Mouse (Mus musculus) lung, embryonic 16.5 days (tissue): ENCODE measurements around the gene Zfp598. TPM values are rescaled to one million over a fixed set of nuclear protein-coding genes. Genes with fewer than 3 reads are reported as not detected.

Source experiments
- ATAC-seq: fragments of 200-750 bp; cut with Nextera tagmentation; 2 replicates; pipeline ENCODE4 v1.8.0; 2017; ENCODE audit warnings: low read depth, mild to moderate bottlenecking, moderate library complexity
- H3K27ac ChIP-seq: fragments of 300-500 bp; sonication (generic); 2 replicates; pipeline ENCODE4 v1.5.1; 2014; ENCODE audit warnings: mild to moderate bottlenecking, control low read depth, low read length
- H3K27me3 ChIP-seq: fragments of 300-500 bp; sonication (generic); 2 replicates; pipeline ENCODE4 v1.6.1; 2014; ENCODE audit warnings: low read depth, low read length, mixed read lengths; ENCODE audit not compliant: control insufficient read depth, insufficient read depth
- H3K36me3 ChIP-seq: fragments of 300-500 bp; sonication (generic); 2 replicates; pipeline ENCODE4 v1.6.1; 2014; ENCODE audit warnings: low read length; ENCODE audit not compliant: control insufficient read depth, insufficient read depth
- H3K4me1 ChIP-seq: fragments of 300-500 bp; sonication (generic); replicated peaks from 2 replicates; pipeline ENCODE4 v1.6.1; 2014; ENCODE audit warnings: low read length, mixed read lengths; ENCODE audit not compliant: control insufficient read depth, insufficient read depth
- H3K4me2 ChIP-seq: fragments of 300-500 bp; sonication (generic); 2 replicates; pipeline ENCODE4 v1.6.1; 2014; ENCODE audit warnings: low read depth, low read length, control low read depth
- H3K4me3 ChIP-seq: fragments of 300-500 bp; sonication (generic); 2 replicates; pipeline ENCODE4 v1.5.1; 2014; ENCODE audit warnings: mild to moderate bottlenecking, low read length, control low read depth
- H3K9ac ChIP-seq: fragments of 300-500 bp; sonication (generic); 2 replicates; pipeline ENCODE4 v1.6.1; 2014; ENCODE audit warnings: low read length, control low read depth
- H3K9me3 ChIP-seq: fragments of 300-500 bp; sonication (generic); 2 replicates; pipeline ENCODE4 v1.6.1; 2016; ENCODE audit warnings: low read length; ENCODE audit not compliant: control insufficient read depth
- WGBS: fragments of 180-500 bp; shearing (Covaris S2); extraction: QIAGEN DNeasy Blood & Tissue Kit; methylation state at CpG from one replicate; pipeline ENCODE4 v1.1.7; 2014; 5-methylcytosine and 5-hydroxymethylcytosine counted together
- polyA plus RNA-seq: library from polyadenylated mRNA; unstranded; fragments of >200 nt; fragmentation: Nextera tagmentation; extraction: Ambion mirVana; gene quantifications from 2 replicates; pipeline ENCODE4 v1.2.1, GENCODE M21; 2015

Zfp598 gene
- polyA plus RNA-seq, 1 experiment from 2014 or later, result 18.1 TPM

- ATAC-seq, result no peak; the same call in 1 of the 2 replicates
- WGBS, result 6% methylated on average over 47 of the region's 51 CpGs
- H3K27ac ChIP-seq, result peak overlapping the region; percentile 89
- peak overlapping the region; percentile 89 for H3K4me3 ChIP-seq
- H3K36me3 ChIP-seq, result peaks cover 9% of the 10 kb centered on the region; the same call in 1 of the 2 replicates
- peak overlapping the region; percentile 92 for H3K9ac ChIP-seq
- H3K4me1 ChIP-seq, result peaks cover 22% of the 10 kb centered on the region
- peaks cover 3% of the 10 kb centered on the region for H3K27me3 ChIP-seq
- H3K9me3 ChIP-seq, result no peaks in the 10 kb centered on the region
- peak overlapping the region; percentile 88 for H3K4me2 ChIP-seq
Observed at GRCm38 (mm10) chr17:24695326-24696010, 26.0 kb downstream of the Zfp598 start.

GRCm38 (mm10) chr17:24696011-24696697, 26.7 kb downstream of the Zfp598 start, which contains the start of the genes Gfer and Noxo1:
Gene Gfer (minus strand): TSS chr17:24696156.
Gene Noxo1 (plus strand): TSS chr17:24696234.
- H3K36me3 ChIP-seq, result peaks cover 14% of the 10 kb centered on the region
- peak within 1 kb of the TSS; percentile 92 for H3K9ac ChIP-seq

GRCm38 (mm10) chr17:24697985-24698384, 28.5 kb downstream of the Zfp598 start:
- Histone ChIP-seq H3K4me1 (peaks cover 22% of the 10 kb centered on the region), H3K4me3 (no peak overlapping the region), H3K4me2 (peak overlapping the region; percentile 33; the same call in 1 of the 2 replicates), H3K27ac (peak overlapping the region; percentile 47), H3K27me3 (no peaks in the 10 kb centered on the region), H3K9me3 (no peaks in the 10 kb centered on the region), H3K9ac (no peak overlapping the region), H3K36me3 (peaks cover 20% of the 10 kb centered on the region)
- WGBS, result 16% methylated on average over 5 of the region's 5 CpGs
- no peak for ATAC-seq

More at GRCm38 (mm10) chr17:24696011-24696697, 26.7 kb downstream of the Zfp598 start, which contains the start of the genes Gfer and Noxo1:
- Histone ChIP-seq H3K4me1 (peaks cover 22% of the 10 kb centered on the region), H3K4me2 (peak within 1 kb of the TSS; percentile 88), H3K27me3 (no peaks in the 10 kb centered on the region), H3K9me3 (no peaks in the 10 kb centered on the region), H3K4me3 (peak within 1 kb of the TSS; percentile 89), H3K27ac (peak within 1 kb of the TSS; percentile 89)
- ATAC-seq, result peak; percentile 95
- WGBS, result under 1% methylated on average over 51 of the region's 76 CpGs

- 57% methylated on average over 9 of the region's 9 CpGs for WGBS
- Histone ChIP-seq H3K4me2 (peak overlapping the region; percentile 33; the same call in 1 of the 2 replicates), H3K27ac (peak overlapping the region; percentile 47; the same call in 1 of the 2 replicates)
Observed at GRCm38 (mm10) chr17:24698715-24699114, 29.2 kb downstream of the Zfp598 start.

GRCm38 (mm10) chr17:24699473-24699872, 30.0 kb downstream of the Zfp598 start:
- Histone ChIP-seq H3K9me3 (no peaks in the 10 kb centered on the region), H3K4me1 (peaks cover 22% of the 10 kb centered on the region)
- no peak for ATAC-seq

More at GRCm38 (mm10) chr17:24698715-24699114, 29.2 kb downstream of the Zfp598 start:
- Histone ChIP-seq H3K9ac (no peak overlapping the region), H3K36me3 (peaks cover 20% of the 10 kb centered on the region), H3K27me3 (no peaks in the 10 kb centered on the region), H3K9me3 (no peaks in the 10 kb centered on the region), H3K4me1 (peaks cover 22% of the 10 kb centered on the region), H3K4me3 (no peak overlapping the region)
- ATAC-seq, result no peak

GRCm38 (mm10) chr17:24701251-24701650, 31.8 kb downstream of the Zfp598 start:
- WGBS, result 88% methylated on average over 9 of the region's 9 CpGs
- peaks cover 18% of the 10 kb centered on the region for H3K4me1 ChIP-seq
- H3K4me2 ChIP-seq, result no peak overlapping the region
- H3K36me3 ChIP-seq, result peaks cover 28% of the 10 kb centered on the region
- no peak for ATAC-seq
- H3K27me3 ChIP-seq, result no peaks in the 10 kb centered on the region
- H3K27ac ChIP-seq, result no peak overlapping the region
- no peak overlapping the region for H3K4me3 ChIP-seq
- H3K9ac ChIP-seq, result no peak overlapping the region
- H3K9me3 ChIP-seq, result no peaks in the 10 kb centered on the region

More at GRCm38 (mm10) chr17:24699473-24699872, 30.0 kb downstream of the Zfp598 start:
- Histone ChIP-seq H3K27ac (no peak overlapping the region), H3K27me3 (no peaks in the 10 kb centered on the region), H3K9ac (no peak overlapping the region), H3K4me3 (no peak overlapping the region), H3K36me3 (peaks cover 24% of the 10 kb centered on the region), H3K4me2 (no peak overlapping the region)
- WGBS, result 62% methylated on average over 2 of the region's 2 CpGs

- peaks cover 24% of the 10 kb centered on the region for H3K36me3 ChIP-seq
- H3K27me3 ChIP-seq, result no peaks in the 10 kb centered on the region
- H3K4me3 ChIP-seq, result no peak overlapping the region
- no peak overlapping the region for H3K27ac ChIP-seq
- no peak overlapping the region for H3K9ac ChIP-seq
- H3K4me2 ChIP-seq, result no peak overlapping the region
- peaks cover 7% of the 10 kb centered on the region for H3K4me1 ChIP-seq
- ATAC-seq, result no peak
- 90% methylated on average over 3 of the region's 3 CpGs for WGBS
- H3K9me3 ChIP-seq, result no peaks in the 10 kb centered on the region
Observed at GRCm38 (mm10) chr17:24705821-24706220, 36.3 kb downstream of the Zfp598 start.

- ATAC-seq, result peak; percentile 88
- H3K4me3 ChIP-seq, result peak within 1 kb of the TSS; percentile 90
- H3K27me3 ChIP-seq, result no peaks in the 10 kb centered on the region
- peak within 1 kb of the TSS; percentile 79 for H3K4me2 ChIP-seq
- H3K36me3 ChIP-seq, result peaks cover 12% of the 10 kb centered on the region
- peak within 1 kb of the TSS; percentile 86 for H3K27ac ChIP-seq
- no peaks in the 10 kb centered on the region for H3K9me3 ChIP-seq
- peaks cover 7% of the 10 kb centered on the region for H3K4me1 ChIP-seq
- peak within 1 kb of the TSS; percentile 86 for H3K9ac ChIP-seq
- 3% methylated on average over 32 of the region's 32 CpGs for WGBS
Observed at GRCm38 (mm10) chr17:24706982-24707800, 37.7 kb downstream of the Zfp598 start, which contains the start of gene Tbl3. Gene Tbl3 (minus strand): TSS chr17:24707660.
